Comparison of ENCODE assay signal across 33 mouse cellular contexts in genomic region chr2:180389486-180389885, GRCm38 (mm10). TPM values are rescaled to one million over a fixed set of nuclear protein-coding genes. Genes with fewer than 3 reads are reported as not detected.
DNase-seq lines count a peak whose midpoint lies in the region; ATAC-seq and TF ChIP-seq lines count a peak whose summit lies in the region.
"Had no signal": no experiment of that assay in that cellular context is flagged by ENCODE, and none has a peak within 500 bp of the region (broad histone marks: within the 10 kb centered on the region; RNA-seq: fewer than 3 reads in every experiment).

No protein-coding gene starts in this region.

- H3K4me2 ChIP-seq in embryonic facial prominence, embryonic 14.5 days (ENCODE audit: low read depth, low read length), result no peak overlapping the region
- H3K4me2 ChIP-seq in heart, embryonic 13.5 days, result peak overlapping the region; percentile 88
- 0 out of 2 replicates have a peak overlapping the region, but pooled peaks have one; percentile 14 for H3K4me2 ChIP-seq in neural tube, embryonic 13.5 days
- H3K4me2 ChIP-seq in neural tube, embryonic 15.5 days, result no peak overlapping the region
- H3K4me2 ChIP-seq in forebrain, postnatal 0 days (ENCODE audit: low read depth), result no peak overlapping the region
- H3K4me2 ChIP-seq: embryonic facial prominence, embryonic 13.5 days; forebrain, embryonic 13.5 days; limb, embryonic 13.5 days; liver, embryonic 12.5 days; neural tube, embryonic 12.5 days; stomach, embryonic 15.5 days had no signal

- no peaks in the 10 kb centered on the region for H3K36me3 ChIP-seq in embryonic facial prominence, embryonic 14.5 days (ENCODE audit: control insufficient read depth, insufficient read depth, low read length)
- no peaks in the 10 kb centered on the region for H3K36me3 ChIP-seq in embryonic facial prominence, embryonic 10.5 days (replicated peaks)
- peaks cover 43% of the 10 kb centered on the region for H3K36me3 ChIP-seq in heart, embryonic 13.5 days
- H3K36me3 ChIP-seq in neural tube, embryonic 13.5 days, result no peaks in the 10 kb centered on the region
- H3K36me3 ChIP-seq in neural tube, embryonic 15.5 days, result no peaks in the 10 kb centered on the region
- H3K36me3 ChIP-seq in forebrain, postnatal 0 days (ENCODE audit: insufficient read depth), result no peaks in the 10 kb centered on the region
- H3K36me3 ChIP-seq: embryonic facial prominence, embryonic 13.5 days; intestine, embryonic 15.5 days; limb, embryonic 13.5 days; liver, embryonic 12.5 days; neural tube, embryonic 12.5 days; stomach, embryonic 15.5 days had no signal

- no peak overlapping the region for H3K27ac ChIP-seq in embryonic facial prominence, embryonic 14.5 days (replicated peaks; ENCODE audit: low read depth, low read length)
- no peak overlapping the region for H3K27ac ChIP-seq in embryonic facial prominence, embryonic 10.5 days (replicated peaks)
- peak overlapping the region; percentile 98 for H3K27ac ChIP-seq in heart, embryonic 13.5 days (replicated peaks)
- H3K27ac ChIP-seq in neural tube, embryonic 13.5 days (replicated peaks), result no peak overlapping the region
- no peak overlapping the region for H3K27ac ChIP-seq in neural tube, embryonic 15.5 days (replicated peaks)
- H3K27ac ChIP-seq in forebrain, postnatal 0 days (ENCODE audit: low read depth, low read length), result no peak overlapping the region
- H3K27ac ChIP-seq: embryonic facial prominence, embryonic 13.5 days; forebrain, embryonic 13.5 days; intestine, embryonic 15.5 days; layer of hippocampus, adult 2 months; limb, embryonic 13.5 days; liver, embryonic 12.5 days; neural tube, embryonic 12.5 days; stomach, embryonic 15.5 days had no signal

- peaks cover 3% of the 10 kb centered on the region; the same call in 1 of the 2 replicates for H3K4me1 ChIP-seq in embryonic facial prominence, embryonic 14.5 days (ENCODE audit: control insufficient read depth, insufficient read depth, low read length)
- peaks cover 18% of the 10 kb centered on the region for H3K4me1 ChIP-seq in embryonic facial prominence, embryonic 10.5 days
- H3K4me1 ChIP-seq in heart, embryonic 13.5 days, result peaks cover 49% of the 10 kb centered on the region
- H3K4me1 ChIP-seq in neural tube, embryonic 13.5 days (replicated peaks), result peaks cover 17% of the 10 kb centered on the region
- H3K4me1 ChIP-seq in neural tube, embryonic 15.5 days, result peaks cover 20% of the 10 kb centered on the region
- no peaks in the 10 kb centered on the region for H3K4me1 ChIP-seq in forebrain, postnatal 0 days (ENCODE audit: insufficient read depth)
- H3K4me1 ChIP-seq: liver, embryonic 12.5 days had no signal

- H3K27me3 ChIP-seq in embryonic facial prominence, embryonic 14.5 days (replicated peaks; ENCODE audit: control insufficient read depth, insufficient read depth, low read length), result peaks cover 38% of the 10 kb centered on the region
- peaks cover 71% of the 10 kb centered on the region for H3K27me3 ChIP-seq in embryonic facial prominence, embryonic 10.5 days (replicated peaks; ENCODE audit: low read depth, poor library complexity, severe bottlenecking)
- peaks cover 38% of the 10 kb centered on the region for H3K27me3 ChIP-seq in heart, embryonic 13.5 days (replicated peaks)
- H3K27me3 ChIP-seq in neural tube, embryonic 13.5 days, result peaks cover 48% of the 10 kb centered on the region
- H3K27me3 ChIP-seq in neural tube, embryonic 15.5 days (replicated peaks), result peaks cover 36% of the 10 kb centered on the region
- peaks cover 41% of the 10 kb centered on the region for H3K27me3 ChIP-seq in forebrain, postnatal 0 days (ENCODE audit: insufficient read depth, low read length)

- H3K4me3 ChIP-seq in embryonic facial prominence, embryonic 14.5 days (ENCODE audit: low read depth, low read length), result 0 out of 2 replicates have a peak overlapping the region, but pooled peaks have one; percentile 1
- no peak overlapping the region for H3K4me3 ChIP-seq in embryonic facial prominence, embryonic 10.5 days
- H3K4me3 ChIP-seq in heart, embryonic 13.5 days, result peak overlapping the region; percentile 85
- no peak overlapping the region for H3K4me3 ChIP-seq in neural tube, embryonic 13.5 days
- no peak overlapping the region for H3K4me3 ChIP-seq in neural tube, embryonic 15.5 days (replicated peaks)
- no peak overlapping the region for H3K4me3 ChIP-seq in forebrain, postnatal 0 days (ENCODE audit: low read depth, low read length)
- H3K4me3 ChIP-seq: embryonic facial prominence, embryonic 13.5 days; forebrain, embryonic 13.5 days; intestine, embryonic 15.5 days; layer of hippocampus, adult 2 months; limb, embryonic 13.5 days; liver, embryonic 12.5 days; neural tube, embryonic 12.5 days; stomach, embryonic 15.5 days had no signal

- DNase-seq in embryonic facial prominence, embryonic 14.5 days (ENCODE audit: low spot score), result no peak
- DNase-seq in embryonic facial prominence, embryonic 10.5 days (ENCODE audit: low spot score), result no peak
- no peak for DNase-seq in heart, adult 18-20 months
- DNase-seq in layer of hippocampus, postnatal 36 days, result no peak
- no peak for DNase-seq in forebrain, postnatal 0 days
- DNase-seq: adrenal gland, postnatal 10 days; cerebellum, adult 2 months; cerebellum, postnatal 25 days; kidney, adult 9 months; kidney, postnatal 25 days; lung, adult 18-20 months; lung, postnatal 14 days; midbrain, embryonic 14.5 days; thymus, adult 2 months; thymus, postnatal 4 days had no signal

- no peak for TF ChIP-seq CTCF in forebrain, postnatal 0 days (IDR thresholded peaks at IDR 0.05; ENCODE audit: low read depth)

- no peak overlapping the region for H3K9ac ChIP-seq in embryonic facial prominence, embryonic 14.5 days (ENCODE audit: low read depth, low read length)
- peak overlapping the region; percentile 99 for H3K9ac ChIP-seq in heart, embryonic 13.5 days
- 0 out of 2 replicates have a peak overlapping the region, but pooled peaks have one; percentile 34 for H3K9ac ChIP-seq in neural tube, embryonic 13.5 days
- H3K9ac ChIP-seq in neural tube, embryonic 15.5 days (replicated peaks), result no peak overlapping the region
- H3K9ac ChIP-seq in forebrain, postnatal 0 days, result no peak overlapping the region
- H3K9ac ChIP-seq: forebrain, embryonic 13.5 days; intestine, embryonic 15.5 days; limb, embryonic 13.5 days; liver, embryonic 12.5 days; neural tube, embryonic 12.5 days; stomach, embryonic 15.5 days had no signal

- no peaks in the 10 kb centered on the region for H3K9me3 ChIP-seq in embryonic facial prominence, embryonic 14.5 days (ENCODE audit: control insufficient read depth, low read length)
- no peaks in the 10 kb centered on the region for H3K9me3 ChIP-seq in embryonic facial prominence, embryonic 10.5 days
- no peaks in the 10 kb centered on the region for H3K9me3 ChIP-seq in heart, embryonic 13.5 days
- no peaks in the 10 kb centered on the region for H3K9me3 ChIP-seq in neural tube, embryonic 13.5 days
- H3K9me3 ChIP-seq in neural tube, embryonic 15.5 days (replicated peaks), result no peaks in the 10 kb centered on the region
- no peaks in the 10 kb centered on the region for H3K9me3 ChIP-seq in forebrain, postnatal 0 days (ENCODE audit: low read length)
- H3K9me3 ChIP-seq: embryonic facial prominence, embryonic 13.5 days; forebrain, embryonic 13.5 days; intestine, embryonic 15.5 days; limb, embryonic 13.5 days; liver, embryonic 12.5 days; neural tube, embryonic 12.5 days; stomach, embryonic 15.5 days had no signal

- no peak for ATAC-seq in embryonic facial prominence, embryonic 14.5 days (ENCODE audit: low read depth)
- ATAC-seq in heart, embryonic 13.5 days (ENCODE audit: extremely low read depth, insufficient number of reproducible peaks, low FRiP score, low TSS enrichment), result no peak
- ATAC-seq in neural tube, embryonic 13.5 days (ENCODE audit: low read depth), result no peak
- no peak for ATAC-seq in neural tube, embryonic 15.5 days (ENCODE audit: low FRiP score)
- ATAC-seq in forebrain, postnatal 0 days, result no peak
- ATAC-seq: activated CD4-positive, CD25-positive, alpha-beta regulatory T cell, adult 4 months; forebrain, embryonic 13.5 days; hindbrain, embryonic 16.5 days; intestine, embryonic 15.5 days; liver, embryonic 12.5 days had no signal

- WGBS in embryonic facial prominence, embryonic 14.5 days, result 34% methylated on average over 2 of the region's 2 CpGs
- 18% methylated on average over 2 of the region's 2 CpGs for WGBS in embryonic facial prominence, embryonic 10.5 days
- 7% methylated on average over 2 of the region's 2 CpGs for WGBS in heart, embryonic 13.5 days
- WGBS in neural tube, embryonic 13.5 days, result 37% methylated on average over 2 of the region's 2 CpGs
- 32% methylated on average over 2 of the region's 2 CpGs for WGBS in neural tube, embryonic 15.5 days
- WGBS in forebrain, postnatal 0 days, result 45% methylated on average over 2 of the region's 2 CpGs

RNA-seq across cellular contexts. Expression of gene Gata5, which starts 55.0 kb away (rescaled TPM):
- polyA plus RNA-seq in embryonic facial prominence, embryonic 14.5 days (2014; fragmentation: Nextera tagmentation; extraction: Ambion mirVana), result not detected in 2 replicates
- 0.57 and 0.65 TPM in 2 replicates for polyA plus RNA-seq in embryonic facial prominence, embryonic 10.5 days (2016; fragmentation: Nextera tagmentation; extraction: Ambion mirVana)
- 11.8 and 14.7 TPM in 2 replicates for polyA plus RNA-seq in heart, embryonic 13.5 days (2015; fragmentation: Nextera tagmentation; extraction: Ambion mirVana)
- under 1 TPM; 0.35 to 0.80 TPM for total RNA-seq in heart, adult 18-20 months (2021)
- polyA plus RNA-seq in neural tube, embryonic 13.5 days (2015; fragmentation: Nextera tagmentation; extraction: Ambion mirVana), result 0.10 TPM in 1 of 2 replicates, not detected in the other
- 0.04 and 0.14 TPM in 2 replicates for polyA plus RNA-seq in neural tube, embryonic 15.5 days (2015; fragmentation: Nextera tagmentation; extraction: Ambion mirVana)
- not detected for total RNA-seq in layer of hippocampus, postnatal 36 days (2021)
- total RNA-seq in forebrain, postnatal 0 days (2014; rRNA removed), result not detected in 2 replicates
- not detected in 2 replicates for polyA plus RNA-seq in forebrain, postnatal 0 days (2015; fragmentation: Nextera tagmentation; extraction: Ambion mirVana)
- total RNA-seq: gastrocnemius, postnatal 10 days; granulocyte monocyte progenitor cell, adult 5-6 weeks; layer of hippocampus, adult 2 months; left cerebral cortex, postnatal 25 days; megakaryocyte, adult 5-6 weeks had no signal
- polyA plus RNA-seq: activated CD4-positive, CD25-positive, alpha-beta regulatory T cell, adult 4 months; cerebellum, adult 2 months; embryonic facial prominence, embryonic 13.5 days; forebrain, embryonic 13.5 days; frontal cortex, adult 2 months; hindbrain, embryonic 16.5 days; midbrain, embryonic 14.5 days; neural tube, embryonic 12.5 days had no signal

Comparison
In these comparisons a context has a peak if more than half of its experiments do, and no peak if none do; other contexts are left out.
1. H3K4me2 ChIP-seq: peak in heart, embryonic 13.5 days (single experiment) and neural tube, embryonic 13.5 days (single experiment); none in embryonic facial prominence, embryonic 14.5 days (single experiment), neural tube, embryonic 15.5 days (single experiment) and forebrain, postnatal 0 days (single experiment).
2. H3K4me3 ChIP-seq: peak in embryonic facial prominence, embryonic 14.5 days (single experiment) and heart, embryonic 13.5 days (single experiment); none in embryonic facial prominence, embryonic 10.5 days (single experiment), neural tube, embryonic 13.5 days (single experiment), neural tube, embryonic 15.5 days (single experiment) and forebrain, postnatal 0 days (single experiment).
3. H3K9ac ChIP-seq: peak in heart, embryonic 13.5 days (single experiment) and neural tube, embryonic 13.5 days (single experiment); none in embryonic facial prominence, embryonic 14.5 days (single experiment), neural tube, embryonic 15.5 days (single experiment) and forebrain, postnatal 0 days (single experiment).